ENCODE assay signal across 33 mouse cellular contexts in the genomic region with DNA sequence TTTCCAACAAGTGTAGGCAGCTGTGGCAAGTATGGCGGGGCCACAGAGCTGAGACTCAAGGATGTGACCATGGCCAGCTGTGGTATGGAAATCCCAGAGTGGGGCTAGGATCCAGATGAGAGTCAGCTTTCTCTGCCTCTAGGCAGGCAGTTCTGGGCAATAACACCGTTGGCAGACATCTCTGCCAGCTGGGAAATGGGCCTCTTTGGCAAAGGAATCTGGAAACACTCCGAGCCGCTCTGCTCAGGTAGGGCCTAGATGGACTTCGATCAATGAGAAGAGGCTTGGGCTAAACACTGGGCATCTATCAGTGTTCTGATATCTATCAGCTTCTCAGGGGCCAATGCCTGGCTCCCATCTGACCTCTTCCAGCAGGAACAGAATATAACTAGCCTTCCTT. TPM values are rescaled to one million over a fixed set of nuclear protein-coding genes. Genes with fewer than 3 reads are reported as not detected.
"Had no signal": no experiment of that assay in that cellular context is flagged by ENCODE, and none has a peak within 500 bp of the region (broad histone marks: within the 10 kb centered on the region; RNA-seq: fewer than 3 reads in every experiment).

No protein-coding gene starts in this region.

- H3K4me2 ChIP-seq: heart, embryonic 12.5 days; hindbrain, embryonic 12.5 days; hindbrain, embryonic 14.5 days; intestine, embryonic 15.5 days; limb, embryonic 12.5 days; liver, embryonic 13.5 days; liver, embryonic 15.5 days had no signal

- H3K9me3 ChIP-seq: heart, embryonic 10.5 days; heart, embryonic 12.5 days; hindbrain, embryonic 10.5 days; hindbrain, embryonic 12.5 days; intestine, embryonic 15.5 days; limb, embryonic 10.5 days; limb, embryonic 12.5 days; liver, embryonic 13.5 days; liver, embryonic 15.5 days had no signal

- H3K9ac ChIP-seq: heart, embryonic 12.5 days; hindbrain, embryonic 12.5 days; hindbrain, embryonic 14.5 days; intestine, embryonic 15.5 days; limb, embryonic 12.5 days; liver, embryonic 13.5 days; liver, embryonic 15.5 days; liver, postnatal 0 days had no signal

- H3K27ac ChIP-seq: gastrocnemius, adult 2 months; heart, embryonic 10.5 days; hindbrain, embryonic 10.5 days; hindbrain, embryonic 12.5 days; hindbrain, embryonic 14.5 days; intestine, embryonic 15.5 days; layer of hippocampus, adult 2 months; left cerebral cortex, adult 2 months; limb, embryonic 10.5 days; limb, embryonic 12.5 days; liver, embryonic 13.5 days; liver, embryonic 15.5 days had no signal

- DNase-seq: gastrocnemius, adult 2 months; gastrocnemius, postnatal 10 days; gastrocnemius, postnatal 25 days; heart, adult 18-20 months; heart, postnatal 10 days; heart, postnatal 4 days; kidney, adult 18-20 months; kidney, adult 8-10 months; kidney, postnatal 10 days; kidney, postnatal 25 days; kidney, postnatal 4 days; liver; liver, embryonic 13.5 days; liver, postnatal 0 days had no signal

- H3K4me3 ChIP-seq: gastrocnemius, adult 2 months; heart, embryonic 10.5 days; heart, embryonic 12.5 days; hindbrain, embryonic 10.5 days; hindbrain, embryonic 12.5 days; intestine, embryonic 15.5 days; layer of hippocampus, adult 2 months; left cerebral cortex, adult 2 months; limb, embryonic 10.5 days; limb, embryonic 12.5 days; liver, embryonic 13.5 days; liver, embryonic 15.5 days had no signal

- H3K27me3 ChIP-seq: hindbrain, embryonic 12.5 days; intestine, embryonic 15.5 days; liver, embryonic 13.5 days; liver, embryonic 15.5 days had no signal

- H3K4me1 ChIP-seq: liver, embryonic 13.5 days; liver, embryonic 15.5 days had no signal

- H3K36me3 ChIP-seq: heart, embryonic 12.5 days; hindbrain, embryonic 10.5 days; intestine, embryonic 15.5 days; limb, embryonic 10.5 days; limb, embryonic 12.5 days; liver, embryonic 13.5 days; liver, embryonic 15.5 days had no signal

- ATAC-seq: hindbrain, embryonic 16.5 days; inflammation-experienced regulatory T-cells, adult 6 months; intestine, embryonic 15.5 days; intestine, postnatal 0 days; liver, postnatal 0 days had no signal

RNA-seq across cellular contexts. Expression of gene Rimkla, which starts 26.6 kb away (rescaled TPM):
- total RNA-seq: gastrocnemius, adult 2 months; gastrocnemius, postnatal 25 days had no signal
- polyA plus RNA-seq: liver, embryonic 15.5 days; liver, postnatal 0 days had no signal

RNA-seq across cellular contexts. Expression of gene Zmynd12, which starts 43.2 kb away (rescaled TPM):
- total RNA-seq: gastrocnemius, adult 2 months; gastrocnemius, postnatal 10 days; gastrocnemius, postnatal 25 days; gastrocnemius, postnatal 4 days; granulocyte monocyte progenitor cell, adult 5-6 weeks; heart, adult 18-20 months; heart, adult 8-10 months; heart, postnatal 10 days; heart, postnatal 25 days; heart, postnatal 4 days; layer of hippocampus, postnatal 10 days had no signal
- polyA plus RNA-seq: heart, embryonic 12.5 days; inflammation-experienced regulatory T-cells, adult 6 months; limb, embryonic 10.5 days had no signal

RNA-seq across cellular contexts. Expression of gene Ccdc30, which starts 50.5 kb away (rescaled TPM):
- total RNA-seq: gastrocnemius, adult 2 months; granulocyte monocyte progenitor cell, adult 5-6 weeks had no signal
